Mouse (Mus musculus) heart, embryonic 13.5 days (tissue): ENCODE measurements around the gene 4933428G20Rik. TPM values are rescaled to one million over a fixed set of nuclear protein-coding genes. Genes with fewer than 3 reads are reported as not detected.

Experiments
- ATAC-seq: fragments of 200-750 bp; cut with Nextera tagmentation; 2 replicates; pipeline ENCODE4 v1.8.0; 2017; ENCODE audit warnings: moderate TSS enrichment; ENCODE audit not compliant: insufficient number of reproducible peaks, low FRiP score, low TSS enrichment; ENCODE audit errors: extremely low read depth
- H3K27ac ChIP-seq: fragments of 300-500 bp; sonication (generic); replicated peaks from 2 replicates; pipeline ENCODE4 v1.5.1; 2015; ENCODE audit warnings: moderate library complexity, mild to moderate bottlenecking, inconsistent platforms
- H3K27me3 ChIP-seq: fragments of 300-500 bp; sonication (generic); replicated peaks from 2 replicates; pipeline ENCODE4 v1.6.1; 2015; ENCODE audit warnings: mild to moderate bottlenecking, inconsistent platforms
- H3K36me3 ChIP-seq: fragments of 300-500 bp; sonication (generic); 2 replicates; pipeline ENCODE4 v1.6.1; 2015; ENCODE audit warnings: mild to moderate bottlenecking, inconsistent platforms
- H3K4me1 ChIP-seq: fragments of 300-500 bp; sonication (generic); 2 replicates; pipeline ENCODE4 v1.6.1; 2015; ENCODE audit warnings: inconsistent platforms
- H3K4me2 ChIP-seq: fragments of 300-500 bp; sonication (generic); 2 replicates; pipeline ENCODE4 v1.6.1; 2015; ENCODE audit warnings: inconsistent platforms, mild to moderate bottlenecking, moderate library complexity
- H3K4me3 ChIP-seq: fragments of 300-500 bp; sonication (generic); 2 replicates; pipeline ENCODE4 v1.5.1; 2015; ENCODE audit warnings: moderate library complexity, mild to moderate bottlenecking, inconsistent platforms
- H3K9ac ChIP-seq: fragments of 300-500 bp; sonication (generic); 2 replicates; pipeline ENCODE4 v1.6.1; 2015; ENCODE audit warnings: inconsistent platforms, mild to moderate bottlenecking, moderate library complexity
- H3K9me3 ChIP-seq: fragments of 300-500 bp; sonication (generic); 2 replicates; pipeline ENCODE4 v1.6.1; 2016; ENCODE audit warnings: inconsistent platforms
- WGBS: fragments of 180-500 bp; shearing (Covaris S2); methylation state at CpG from one replicate; pipeline ENCODE4 v1.1.7; 2015; ENCODE audit warnings: mixed read lengths; 5-methylcytosine and 5-hydroxymethylcytosine counted together
- polyA plus RNA-seq: library from polyadenylated mRNA; unstranded; fragments of >200 nt; fragmentation: Nextera tagmentation; extraction: Ambion mirVana; gene quantifications from 2 replicates; pipeline ENCODE4 v1.2.1, GENCODE M21; 2015

The 4933428G20Rik gene
- polyA plus RNA-seq, 1 experiment from 2014 or later = 1.5 TPM

DNA sequence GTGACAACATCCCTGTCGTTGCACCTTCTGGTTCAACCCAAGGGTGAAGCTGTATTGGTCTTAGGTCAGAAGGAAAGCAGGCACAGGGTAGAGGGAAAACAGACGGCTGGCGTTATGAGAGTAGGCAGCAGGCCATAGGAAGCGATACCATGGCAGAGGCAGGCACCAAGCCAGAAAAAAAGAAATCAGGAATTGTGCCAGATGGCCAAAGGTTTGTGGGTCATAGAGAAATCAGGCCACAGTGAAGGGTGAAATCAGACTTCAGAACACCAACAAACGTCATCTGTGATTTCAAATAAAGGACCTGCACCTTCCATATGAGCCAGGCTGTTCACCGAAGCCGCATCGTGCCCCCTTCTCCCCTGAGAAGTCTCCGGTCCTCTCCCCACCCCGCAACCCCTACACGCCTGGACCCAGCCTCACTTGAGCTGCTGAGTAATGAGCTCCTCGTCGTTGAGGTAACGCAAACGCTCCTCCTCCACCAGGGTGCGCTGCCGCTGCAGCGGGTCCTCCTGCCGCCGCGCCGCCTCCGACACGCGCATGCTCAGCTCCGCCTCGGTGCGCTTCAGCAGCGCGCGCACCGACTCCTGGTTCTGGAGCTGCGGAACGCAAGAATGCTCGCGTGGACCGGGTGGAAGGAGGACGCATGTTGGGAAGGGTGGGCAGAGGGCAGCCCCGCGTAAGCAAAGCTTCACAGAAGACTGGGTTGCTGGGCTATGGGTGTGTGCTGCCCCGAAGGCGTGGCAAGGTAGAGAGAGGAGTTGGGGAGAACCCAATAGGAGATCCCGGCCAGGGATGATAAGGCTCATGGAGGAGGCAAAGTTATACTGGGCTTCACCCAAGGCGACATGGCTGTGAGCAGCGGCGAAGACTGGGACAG is 31.5 kb upstream of the 4933428G20Rik start:
- peak overlapping the region; percentile 70 for H3K9ac ChIP-seq
- peak overlapping the region; percentile 89 for H3K4me2 ChIP-seq
- H3K27me3 ChIP-seq = peaks cover 90% of the 10 kb centered on the region

DNA sequence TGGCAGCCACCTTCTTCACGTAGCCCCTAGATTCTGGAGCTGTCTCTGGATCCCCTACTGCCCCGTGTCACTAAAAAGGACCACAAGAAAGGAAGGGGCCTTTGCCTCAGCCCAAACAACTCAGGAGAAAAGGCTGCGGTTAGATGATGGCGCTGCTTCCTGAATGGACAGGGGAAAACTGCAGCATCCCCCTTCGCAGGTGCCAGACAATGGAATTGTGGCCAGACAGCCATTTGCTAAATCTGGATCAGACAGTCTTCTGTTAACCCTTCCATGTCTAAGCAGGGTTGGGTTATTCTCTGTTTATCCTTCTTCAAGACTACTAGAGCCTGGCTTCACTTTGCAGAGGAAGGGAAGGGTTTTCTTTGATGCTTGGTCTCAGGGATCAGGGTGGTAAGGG is 30.8 kb upstream of the 4933428G20Rik start:
- peaks cover 90% of the 10 kb centered on the region for H3K27me3 ChIP-seq
- H3K4me2 ChIP-seq = no peak overlapping the region
- H3K27ac ChIP-seq = no peak overlapping the region
- 58% methylated on average over 5 of the region's 5 CpGs for WGBS
- peaks cover 33% of the 10 kb centered on the region for H3K4me1 ChIP-seq
- H3K36me3 ChIP-seq = no peaks in the 10 kb centered on the region
- H3K4me3 ChIP-seq = no peak overlapping the region
- H3K9ac ChIP-seq = no peak overlapping the region
- ATAC-seq = no peak
- H3K9me3 ChIP-seq = no peaks in the 10 kb centered on the region

More for the DNA sequence above, 31.5 kb upstream of the 4933428G20Rik start:
- 5% methylated on average over 46 of the region's 46 CpGs for WGBS
- Histone ChIP-seq H3K36me3 (no peaks in the 10 kb centered on the region), H3K4me1 (peaks cover 37% of the 10 kb centered on the region), H3K4me3 (peak overlapping the region; percentile 55), H3K27ac (no peak overlapping the region), H3K9me3 (no peaks in the 10 kb centered on the region)
- ATAC-seq = no peak

DNA sequence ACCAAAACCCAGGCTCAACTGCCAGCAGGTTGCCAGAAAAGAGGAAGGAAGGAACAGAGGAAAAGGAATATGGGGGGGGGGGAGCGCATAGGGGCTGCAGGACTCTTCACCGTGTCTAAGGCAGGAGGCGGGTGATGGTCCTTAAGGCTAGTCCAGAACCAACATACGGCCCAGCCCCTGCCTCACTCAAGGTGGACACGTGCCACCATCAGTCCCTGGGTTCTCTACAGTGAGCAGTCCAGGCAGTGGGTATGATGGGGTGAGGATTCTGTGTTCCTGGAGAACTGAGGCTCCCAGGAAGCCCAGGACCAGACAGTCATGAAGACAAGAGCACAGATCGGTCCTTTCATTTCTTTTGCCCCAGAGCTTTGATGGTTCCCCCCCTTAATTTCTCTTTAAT is 29.9 kb upstream of the 4933428G20Rik start:
- H3K36me3 ChIP-seq = no peaks in the 10 kb centered on the region
- H3K27ac ChIP-seq = no peak overlapping the region
- no peak for ATAC-seq
- no peaks in the 10 kb centered on the region for H3K9me3 ChIP-seq
- H3K9ac ChIP-seq = no peak overlapping the region
- no peak overlapping the region for H3K4me2 ChIP-seq
- 80% methylated on average over 6 of the region's 6 CpGs for WGBS
- H3K27me3 ChIP-seq = peaks cover 84% of the 10 kb centered on the region
- peaks cover 30% of the 10 kb centered on the region for H3K4me1 ChIP-seq
- no peak overlapping the region for H3K4me3 ChIP-seq

DNA sequence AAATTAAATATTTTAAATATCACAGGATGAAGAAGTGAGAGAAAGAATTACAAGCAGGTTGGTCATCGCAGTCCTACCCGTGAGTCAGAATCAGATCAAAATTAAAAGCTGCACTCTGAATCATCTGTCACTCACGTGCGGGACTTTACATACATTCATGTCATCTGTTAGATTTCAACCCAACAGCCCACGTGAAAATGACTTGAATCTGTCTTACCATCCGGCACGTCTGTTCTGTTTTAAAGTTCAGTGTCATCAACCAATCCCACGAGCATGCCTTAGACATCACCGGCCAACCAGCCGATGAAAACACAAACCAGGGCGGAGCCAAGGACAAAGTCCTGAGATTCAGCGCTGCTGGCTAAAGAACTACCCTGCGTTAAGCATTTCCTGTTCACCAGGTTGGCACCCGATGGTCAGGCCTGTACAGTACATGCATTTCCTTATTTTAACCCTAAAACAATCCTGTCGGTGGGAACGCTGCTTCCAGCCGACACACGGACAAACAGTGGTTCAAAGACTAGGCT is 28.2 kb upstream of the 4933428G20Rik start:
- Histone ChIP-seq H3K4me2 (no peak overlapping the region), H3K27ac (no peak overlapping the region), H3K36me3 (no peaks in the 10 kb centered on the region), H3K4me3 (no peak overlapping the region), H3K9ac (no peak overlapping the region), H3K9me3 (no peaks in the 10 kb centered on the region), H3K4me1 (peaks cover 30% of the 10 kb centered on the region), H3K27me3 (peaks cover 77% of the 10 kb centered on the region)
- 68% methylated on average over 18 of the region's 18 CpGs for WGBS
- ATAC-seq = no peak

DNA sequence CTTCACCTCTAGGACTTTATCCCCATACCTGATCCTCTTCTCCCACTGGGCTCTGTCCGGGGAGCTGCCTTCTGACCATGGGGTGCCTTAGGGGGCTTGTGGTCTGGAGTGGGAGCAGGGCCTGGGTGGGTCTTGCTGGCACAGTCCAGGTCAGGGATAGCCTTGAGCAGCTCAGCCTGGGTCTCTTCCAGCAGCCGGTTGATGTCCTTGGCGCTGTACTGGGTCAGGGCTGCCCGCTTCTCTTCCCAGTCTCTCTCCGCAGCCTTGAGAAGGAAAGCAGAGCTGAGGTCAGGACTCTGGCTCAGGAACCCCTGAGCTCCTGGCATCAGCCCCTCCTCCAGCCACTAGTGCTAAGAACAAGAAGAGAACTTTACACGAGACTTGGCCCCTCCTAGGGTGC is 25.2 kb upstream of the 4933428G20Rik start:
- no peaks in the 10 kb centered on the region for H3K36me3 ChIP-seq
- no peak overlapping the region for H3K4me2 ChIP-seq

DNA sequence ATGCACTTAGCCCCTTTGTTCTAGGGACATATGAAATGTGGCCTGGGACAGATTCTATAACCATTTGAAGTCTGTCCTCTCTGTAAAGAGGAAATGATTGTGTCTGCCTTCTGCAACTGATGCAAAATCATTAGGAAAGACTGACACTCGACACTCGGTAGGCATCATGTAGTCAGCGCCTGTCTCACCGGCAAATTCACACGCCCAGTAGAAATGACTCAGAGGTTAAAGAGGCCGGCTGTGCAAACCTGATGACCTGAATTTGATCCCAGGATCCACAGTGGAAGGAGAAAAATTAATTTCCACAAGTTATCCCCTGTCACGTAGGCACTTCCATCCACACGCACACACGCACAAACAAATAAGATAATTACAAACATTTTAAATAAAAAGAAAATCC is 24.2 kb upstream of the 4933428G20Rik start:
- 52% methylated on average over 9 of the region's 9 CpGs for WGBS
- no peak for ATAC-seq
- Histone ChIP-seq H3K4me3 (no peak overlapping the region), H3K9me3 (no peaks in the 10 kb centered on the region), H3K4me1 (peaks cover 11% of the 10 kb centered on the region), H3K4me2 (no peak overlapping the region), H3K27ac (no peak overlapping the region), H3K9ac (no peak overlapping the region), H3K36me3 (no peaks in the 10 kb centered on the region), H3K27me3 (peaks cover 77% of the 10 kb centered on the region)

More for the DNA sequence above, 25.2 kb upstream of the 4933428G20Rik start:
- peaks cover 77% of the 10 kb centered on the region for H3K27me3 ChIP-seq
- H3K27ac ChIP-seq = no peak overlapping the region
- no peak overlapping the region for H3K4me3 ChIP-seq
- WGBS = 75% methylated on average over 6 of the region's 6 CpGs
- H3K4me1 ChIP-seq = peaks cover 11% of the 10 kb centered on the region
- no peak overlapping the region for H3K9ac ChIP-seq
- H3K9me3 ChIP-seq = no peaks in the 10 kb centered on the region
- ATAC-seq = no peak

DNA sequence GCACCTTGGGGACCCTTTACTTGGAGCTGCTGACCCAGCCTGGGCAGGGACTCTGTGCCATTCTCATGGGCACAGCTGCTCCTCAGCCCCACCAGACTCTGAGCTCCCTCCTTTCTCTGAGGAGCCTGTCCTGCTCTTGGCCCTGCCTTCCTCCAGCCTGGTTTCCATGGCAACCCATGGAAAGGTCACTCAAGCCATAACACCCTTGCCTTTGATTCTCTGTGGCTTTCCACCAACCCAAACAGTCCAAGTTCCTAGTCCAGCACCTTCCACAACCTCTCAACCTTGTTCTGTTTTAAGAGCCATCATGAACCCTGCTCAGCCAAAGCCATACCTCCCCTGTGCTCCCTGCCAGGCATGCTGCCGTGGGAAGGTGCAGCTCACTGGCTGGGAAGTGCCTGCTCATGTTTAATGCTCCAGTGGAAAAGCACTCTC is 23.7 kb upstream of the 4933428G20Rik start:
- Histone ChIP-seq H3K27ac (no peak overlapping the region), H3K36me3 (no peaks in the 10 kb centered on the region), H3K4me3 (no peak overlapping the region), H3K27me3 (peaks cover 75% of the 10 kb centered on the region), H3K4me2 (no peak overlapping the region), H3K9ac (no peak overlapping the region), H3K4me1 (peaks cover 11% of the 10 kb centered on the region), H3K9me3 (no peaks in the 10 kb centered on the region)
- WGBS = 21% methylated on average over 1 of the region's 1 CpGs
- ATAC-seq = no peak

DNA sequence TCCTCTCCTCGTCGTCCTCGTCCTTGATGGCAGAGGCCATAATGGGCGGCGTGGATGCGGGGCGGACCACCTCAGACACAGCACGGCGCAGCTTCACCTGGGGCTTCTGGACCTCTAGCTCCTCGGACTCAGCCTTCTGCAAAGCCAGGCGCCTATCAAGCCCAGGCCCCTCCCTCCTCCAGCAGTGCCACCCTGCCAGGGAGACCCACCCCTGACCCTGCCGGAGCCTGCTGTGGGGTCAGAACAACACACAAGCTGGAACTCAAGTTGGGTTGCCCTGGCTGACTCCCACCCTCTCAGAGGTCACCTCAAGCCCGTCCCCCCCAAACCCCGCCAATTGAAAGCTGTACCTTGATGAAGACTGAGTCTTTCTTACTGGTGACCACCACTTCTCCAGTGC is 23.0 kb upstream of the 4933428G20Rik start:
- no peak overlapping the region for H3K27ac ChIP-seq
- 82% methylated on average over 14 of the region's 14 CpGs for WGBS
- peaks cover 69% of the 10 kb centered on the region for H3K27me3 ChIP-seq
- H3K4me3 ChIP-seq = no peak overlapping the region
- H3K4me1 ChIP-seq = peaks cover 11% of the 10 kb centered on the region
- ATAC-seq = no peak
- no peak overlapping the region for H3K4me2 ChIP-seq
- H3K9me3 ChIP-seq = no peaks in the 10 kb centered on the region
- no peaks in the 10 kb centered on the region for H3K36me3 ChIP-seq
- H3K9ac ChIP-seq = no peak overlapping the region

DNA sequence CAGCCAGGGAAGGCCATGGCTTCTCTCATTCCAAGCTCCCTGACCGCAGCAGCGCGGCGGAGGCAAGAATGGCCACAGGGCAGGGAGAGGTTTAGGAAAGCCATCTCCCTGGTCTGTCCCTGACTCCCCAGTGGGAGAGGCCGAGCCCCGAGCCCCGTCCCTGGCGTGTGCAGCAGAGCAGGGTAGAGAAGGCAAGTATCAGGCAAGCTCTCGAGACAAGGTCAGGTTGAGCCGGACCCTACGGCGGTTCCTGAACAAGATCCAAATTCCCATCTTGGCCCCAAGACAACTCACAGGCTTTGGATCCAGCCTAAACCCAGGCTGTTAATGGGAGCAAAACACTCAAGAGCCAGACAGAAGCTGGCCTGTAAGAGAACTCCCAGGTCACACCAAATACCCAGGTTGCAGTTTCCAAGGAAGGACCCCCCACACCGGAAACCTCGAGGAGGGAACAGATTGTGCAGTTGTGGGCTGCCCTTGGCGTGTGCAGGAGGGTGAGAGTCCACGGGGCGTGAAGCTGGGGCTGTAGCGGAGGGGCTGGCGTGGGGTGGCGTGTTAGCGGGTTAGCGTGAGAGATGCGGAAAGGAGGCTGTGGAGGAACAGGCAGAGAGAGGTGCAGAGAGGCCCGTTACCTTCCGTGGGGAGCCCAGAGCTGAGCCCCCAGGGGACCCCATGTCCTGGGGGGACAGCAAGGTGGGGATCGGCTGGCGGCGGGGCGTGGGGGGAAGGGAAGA is 21.8 kb upstream of the 4933428G20Rik start:
- H3K9me3 ChIP-seq = no peaks in the 10 kb centered on the region
- no peak overlapping the region for H3K4me3 ChIP-seq
- no peaks in the 10 kb centered on the region for H3K36me3 ChIP-seq
- H3K27ac ChIP-seq = no peak overlapping the region
- H3K4me1 ChIP-seq = peaks cover 11% of the 10 kb centered on the region
- peaks cover 69% of the 10 kb centered on the region for H3K27me3 ChIP-seq
- no peak overlapping the region for H3K4me2 ChIP-seq
- 73% methylated on average over 29 of the region's 29 CpGs for WGBS
- no peak for ATAC-seq
- H3K9ac ChIP-seq = no peak overlapping the region

DNA sequence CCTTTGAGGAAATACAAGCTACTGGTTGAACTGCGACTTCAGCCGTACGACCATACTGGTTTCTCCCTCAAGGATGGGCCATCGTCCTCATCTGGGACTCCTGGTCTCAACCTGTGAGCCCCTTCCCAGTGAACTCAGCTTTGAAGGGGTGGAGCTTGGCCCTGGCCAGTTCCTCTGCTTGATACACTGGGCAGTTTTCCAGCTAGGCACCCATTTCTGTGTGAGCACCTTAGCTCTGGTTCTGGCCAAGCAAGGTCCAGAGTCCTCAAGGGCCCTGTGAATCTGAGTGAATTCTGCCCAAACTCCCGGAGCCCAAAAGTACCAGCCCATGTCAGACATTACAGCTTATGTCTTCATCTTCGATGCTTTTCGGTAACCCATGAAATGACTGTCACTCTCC is 20.4 kb upstream of the 4933428G20Rik start:
- Histone ChIP-seq H3K27me3 (peaks cover 64% of the 10 kb centered on the region), H3K4me1 (peaks cover 11% of the 10 kb centered on the region), H3K9ac (no peak overlapping the region), H3K4me2 (no peak overlapping the region), H3K4me3 (no peak overlapping the region), H3K36me3 (no peaks in the 10 kb centered on the region), H3K9me3 (no peaks in the 10 kb centered on the region), H3K27ac (no peak overlapping the region)
- WGBS = 82% methylated on average over 7 of the region's 7 CpGs
- ATAC-seq = no peak

DNA sequence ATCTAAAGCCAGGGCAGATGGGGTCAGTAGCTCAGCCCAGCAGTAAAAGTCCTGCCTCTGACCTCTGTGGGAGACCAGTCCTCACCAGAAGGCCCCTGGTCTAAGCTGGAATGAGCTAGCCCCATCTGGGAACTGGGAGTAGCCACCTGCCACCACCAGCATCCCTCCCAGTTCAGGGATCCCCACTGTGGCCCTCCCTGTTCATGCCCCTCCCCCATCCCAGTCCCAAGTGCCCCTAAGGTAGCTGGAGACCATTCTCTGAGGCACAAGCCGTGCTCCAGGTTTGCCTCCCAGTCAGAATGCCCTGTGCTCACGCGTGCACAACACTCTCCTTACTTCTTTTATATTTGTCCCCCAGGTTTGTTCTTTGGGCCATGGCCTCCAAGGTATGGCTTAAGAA is 12.9 kb upstream of the 4933428G20Rik start:
- WGBS = 76% methylated on average over 3 of the region's 3 CpGs
- no peak for ATAC-seq
- no peak overlapping the region for H3K4me3 ChIP-seq

More for the DNA sequence above, 12.9 kb upstream of the 4933428G20Rik start:
- H3K36me3 ChIP-seq = no peaks in the 10 kb centered on the region
- no peak overlapping the region for H3K27ac ChIP-seq
- H3K4me1 ChIP-seq = peaks cover 6% of the 10 kb centered on the region; the same call in 1 of the 2 replicates
- peaks cover 38% of the 10 kb centered on the region; the same call in 1 of the 2 replicates for H3K27me3 ChIP-seq
- no peak overlapping the region for H3K9ac ChIP-seq
- H3K4me2 ChIP-seq = no peak overlapping the region
- no peaks in the 10 kb centered on the region for H3K9me3 ChIP-seq
